Comparison of ENCODE assay signal across 9 mouse cellular contexts in genomic region chr9:106474456-106474855, GRCm38 (mm10). TPM values are rescaled to one million over a fixed set of nuclear protein-coding genes. Genes with fewer than 3 reads are reported as not detected.
DNase-seq lines count a peak whose midpoint lies in the region; ATAC-seq and TF ChIP-seq lines count a peak whose summit lies in the region.
"Had no signal": no experiment of that assay in that cellular context is flagged by ENCODE, and none has a peak within 500 bp of the region (broad histone marks: within the 10 kb centered on the region; RNA-seq: fewer than 3 reads in every experiment).

No protein-coding gene starts in this region.

- peak; percentile 68 for TF ChIP-seq CTCF in cerebellum, adult 2 months (IDR thresholded peaks at IDR 0.05; ENCODE audit: borderline replicate concordance, insufficient read depth, low read depth, low read length)
- peak; percentile 74 for TF ChIP-seq CTCF in hindbrain, postnatal 0 days (IDR thresholded peaks at IDR 0.05; ENCODE audit: low read depth)
- TF ChIP-seq CTCF in liver, postnatal 0 days (IDR thresholded peaks at IDR 0.05; ENCODE audit: low read depth) = peak; percentile 87

- peaks cover 18% of the 10 kb centered on the region for H3K4me1 ChIP-seq in cerebellum, adult 2 months (ENCODE audit: control insufficient read depth, insufficient read depth, low read length)
- H3K4me1 ChIP-seq in hindbrain, postnatal 0 days (ENCODE audit: insufficient read depth, low read length) = peaks cover 23% of the 10 kb centered on the region; the same call in 1 of the 2 replicates
- H3K4me1 ChIP-seq in liver, postnatal 0 days (ENCODE audit: insufficient read depth) = peaks cover 20% of the 10 kb centered on the region

- H3K4me3 ChIP-seq in cerebellum, adult 2 months (replicated peaks; ENCODE audit: insufficient read depth, low read depth, low read length) = no peak overlapping the region
- H3K4me3 ChIP-seq in hindbrain, postnatal 0 days (ENCODE audit: low read length) = no peak overlapping the region
- H3K4me3 ChIP-seq in liver, postnatal 0 days (ENCODE audit: low read depth, low read length) = no peak overlapping the region

- no peak for ATAC-seq in hindbrain, postnatal 0 days
- ATAC-seq in liver, postnatal 0 days = no peak
- ATAC-seq in neutrophil, adult 5-6 weeks (ENCODE audit: extremely low read depth, insufficient number of reproducible peaks, low FRiP score, poor library complexity, severe bottlenecking) = peak; percentile 23; the same call in 1 of the 2 replicates

- no peak overlapping the region for H3K4me2 ChIP-seq in hindbrain, postnatal 0 days (ENCODE audit: low read depth, low read length)
- H3K4me2 ChIP-seq in liver, postnatal 0 days (ENCODE audit: low read depth, low read length) = no peak overlapping the region

- WGBS in cerebellum, adult 2 months = 13% methylated on average over 6 of the region's 6 CpGs
- 4% methylated on average over 6 of the region's 6 CpGs for WGBS in hindbrain, postnatal 0 days
- WGBS in liver, postnatal 0 days (ENCODE audit: insufficient replicate concordance) = 6% methylated on average over 5 of the region's 6 CpGs

- no peaks in the 10 kb centered on the region for H3K9me3 ChIP-seq in hindbrain, postnatal 0 days (ENCODE audit: low read length)
- no peaks in the 10 kb centered on the region for H3K9me3 ChIP-seq in liver, postnatal 0 days (ENCODE audit: low read length)

- 0 out of 2 replicates have a peak, but pooled peaks have one; percentile 24 for TF ChIP-seq POLR2A in cerebellum, adult 2 months (IDR thresholded peaks at IDR 0.05; ENCODE audit: borderline replicate concordance, insufficient read depth, low read length)

- H3K27ac ChIP-seq in cerebellum, adult 2 months (ENCODE audit: insufficient read depth, low read length) = no peak overlapping the region
- no peak overlapping the region for H3K27ac ChIP-seq in hindbrain, postnatal 0 days
- no peak overlapping the region for H3K27ac ChIP-seq in liver, postnatal 0 days (ENCODE audit: low read depth)

- DNase-seq in ovary, adult 18-20 months (ENCODE audit: low spot score) = peak; percentile 59
- DNase-seq in ovary, postnatal 10 days (ENCODE audit: low spot score) = no peak
- peak; percentile 79 to 81 for DNase-seq in cerebellum, adult 2 months
- peak; percentile 22 to 46 for DNase-seq in frontal cortex, postnatal 25 days (ENCODE audit: low spot score in 2 of 2)
- DNase-seq in hindbrain, postnatal 0 days (ENCODE audit: low spot score) = peak; percentile 62
- DNase-seq in liver, postnatal 0 days = peak; percentile 81
- DNase-seq in thymus, postnatal 36 days = peak; percentile 68 to 70

- H3K9ac ChIP-seq in hindbrain, postnatal 0 days (replicated peaks; ENCODE audit: low read length) = no peak overlapping the region
- H3K9ac ChIP-seq in liver, postnatal 0 days (replicated peaks) = no peak overlapping the region

- no peaks in the 10 kb centered on the region for H3K27me3 ChIP-seq in cerebellum, adult 2 months (ENCODE audit: control insufficient read depth, insufficient read depth, low read length)
- H3K27me3 ChIP-seq in hindbrain, postnatal 0 days (ENCODE audit: insufficient read depth, low read length) = no peaks in the 10 kb centered on the region
- no peaks in the 10 kb centered on the region for H3K27me3 ChIP-seq in liver, postnatal 0 days (ENCODE audit: insufficient read depth, low read length)

- no peaks in the 10 kb centered on the region for H3K36me3 ChIP-seq in hindbrain, postnatal 0 days (ENCODE audit: insufficient read depth, low read length)
- no peaks in the 10 kb centered on the region for H3K36me3 ChIP-seq in liver, postnatal 0 days (replicated peaks; ENCODE audit: insufficient read depth, low read length)

- TF ChIP-seq EP300 in liver, postnatal 0 days (IDR thresholded peaks at IDR 0.05; ENCODE audit: low read depth) = no peak

RNA-seq across cellular contexts. Expression of gene Rrp9, which starts 1.3 kb away (rescaled TPM):
- polyA plus RNA-seq in cerebellum, adult 2 months (2012; rRNA removed) = 42.5 and 43.7 TPM in 2 replicates
- 46.2 and 47.2 TPM in 2 replicates for total RNA-seq in hindbrain, postnatal 0 days (2014; rRNA removed)
- 38.3 and 39.0 TPM in 2 replicates for polyA plus RNA-seq in hindbrain, postnatal 0 days (2015; fragmentation: Nextera tagmentation; extraction: Ambion mirVana)
- 12.3 and 14.5 TPM in 2 replicates for polyA plus RNA-seq in liver, postnatal 0 days (2015; fragmentation: Nextera tagmentation; extraction: Ambion mirVana)
- 18.7 and 27.8 TPM in 2 replicates for total RNA-seq in neutrophil, adult 5-6 weeks (2017)

RNA-seq across cellular contexts. Expression of gene Parp3, which starts 2.3 kb away (rescaled TPM):
- polyA plus RNA-seq in cerebellum, adult 2 months (2012; rRNA removed) = 6.9 and 9.7 TPM in 2 replicates
- 1.7 and 2.9 TPM in 2 replicates for total RNA-seq in hindbrain, postnatal 0 days (2014; rRNA removed)
- polyA plus RNA-seq in hindbrain, postnatal 0 days (2015; fragmentation: Nextera tagmentation; extraction: Ambion mirVana) = 1.5 and 2.1 TPM in 2 replicates
- 1.6 and 1.9 TPM in 2 replicates for polyA plus RNA-seq in liver, postnatal 0 days (2015; fragmentation: Nextera tagmentation; extraction: Ambion mirVana)
- total RNA-seq in neutrophil, adult 5-6 weeks (2017) = 49.8 and 53.4 TPM in 2 replicates

RNA-seq across cellular contexts. Expression of gene Gpr62, which starts 8.7 kb away (rescaled TPM):
- polyA plus RNA-seq in cerebellum, adult 2 months (2012; rRNA removed) = 27.9 and 30.7 TPM in 2 replicates
- total RNA-seq in hindbrain, postnatal 0 days (2014; rRNA removed) = 1.9 and 3.1 TPM in 2 replicates
- polyA plus RNA-seq in hindbrain, postnatal 0 days (2015; fragmentation: Nextera tagmentation; extraction: Ambion mirVana) = 3.2 TPM in 2 replicates
- not detected in 2 replicates for polyA plus RNA-seq in liver, postnatal 0 days (2015; fragmentation: Nextera tagmentation; extraction: Ambion mirVana)
- total RNA-seq in neutrophil, adult 5-6 weeks (2017) = not detected in 2 replicates

RNA-seq across cellular contexts. Expression of gene Pcbp4, which starts 21.4 kb away (rescaled TPM):
- polyA plus RNA-seq in cerebellum, adult 2 months (2012; rRNA removed) = 515 and 572 TPM in 2 replicates
- 623 and 719 TPM in 2 replicates for total RNA-seq in hindbrain, postnatal 0 days (2014; rRNA removed)
- 214 and 228 TPM in 2 replicates for polyA plus RNA-seq in hindbrain, postnatal 0 days (2015; fragmentation: Nextera tagmentation; extraction: Ambion mirVana)
- polyA plus RNA-seq in liver, postnatal 0 days (2015; fragmentation: Nextera tagmentation; extraction: Ambion mirVana) = 4.9 and 6.1 TPM in 2 replicates
- 1.2 and 5.2 TPM in 2 replicates for total RNA-seq in neutrophil, adult 5-6 weeks (2017)

RNA-seq across cellular contexts. Expression of gene Iqcf1, which starts 25.3 kb away (rescaled TPM):
- not detected in 2 replicates for polyA plus RNA-seq in cerebellum, adult 2 months (2012; rRNA removed)
- not detected in 2 replicates for total RNA-seq in hindbrain, postnatal 0 days (2014; rRNA removed)
- not detected in 2 replicates for polyA plus RNA-seq in hindbrain, postnatal 0 days (2015; fragmentation: Nextera tagmentation; extraction: Ambion mirVana)
- polyA plus RNA-seq in liver, postnatal 0 days (2015; fragmentation: Nextera tagmentation; extraction: Ambion mirVana) = not detected in 2 replicates
- not detected in 2 replicates for total RNA-seq in neutrophil, adult 5-6 weeks (2017)
- polyA plus RNA-seq: heart, embryonic 14.5 days had no signal
